Mouse (Mus musculus): ENCODE results near the gene Hist1h2ab. TPM values are rescaled to one million over a fixed set of nuclear protein-coding genes. Genes with fewer than 3 reads are reported as not detected.

Hist1h2ab gene
- polyA plus RNA-seq, 1 experiment = 40.3 TPM

DNA sequence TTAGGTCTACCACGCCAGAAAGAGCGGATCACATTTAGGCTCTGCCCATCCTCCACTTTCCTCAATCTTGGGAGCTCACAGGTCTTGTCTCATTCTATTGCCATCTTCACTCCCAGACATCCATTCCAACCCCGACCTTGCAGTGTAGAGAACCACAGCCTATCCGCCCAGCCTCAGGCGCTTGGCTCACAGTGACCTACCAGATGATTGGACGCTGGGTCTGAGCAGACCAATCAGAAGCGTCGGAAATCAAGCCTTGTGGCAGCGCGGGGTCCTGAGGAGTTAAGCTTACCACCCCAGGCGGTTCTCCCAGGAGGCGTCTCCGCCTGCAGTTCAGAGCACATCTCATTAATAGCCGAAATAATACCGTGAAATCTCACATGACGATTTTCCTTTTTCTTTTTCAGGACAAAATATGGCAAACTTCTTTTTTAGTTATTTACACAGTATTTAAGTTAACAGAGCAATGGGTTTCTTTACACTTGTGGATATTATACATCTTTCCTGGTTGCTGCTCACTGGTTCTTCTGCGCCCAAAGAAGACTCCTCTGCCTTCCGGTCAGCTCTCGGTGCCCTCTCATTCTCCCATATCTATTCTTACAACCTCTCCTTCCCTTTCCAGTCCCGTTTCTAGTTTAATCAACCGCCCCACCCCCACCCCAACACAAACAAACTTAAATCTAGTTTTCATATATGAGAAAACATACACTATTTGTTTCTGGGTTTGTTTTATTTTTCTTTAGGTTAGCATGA, 21.8 kb downstream of the Hist1h2ab start:
- Histone ChIP-seq H3K36me3 (ENCODE audit: control insufficient read depth, insufficient read depth, low read length) (no peaks in the 10 kb centered on the region), H3K27me3 (ENCODE audit: control insufficient read depth, insufficient read depth, low read length) (no peaks in the 10 kb centered on the region), H3K4me3 (ENCODE audit: extremely low read depth, insufficient read depth, insufficient read length) (no peak overlapping the region), H3K4me1 (ENCODE audit: control insufficient read depth, insufficient read depth, insufficient read length) (no peaks in the 10 kb centered on the region; the same call in 1 of the 2 replicates), H3K27ac (ENCODE audit: insufficient read depth, low read length) (no peak overlapping the region)
- WGBS = 63% methylated on average over 21 of the region's 21 CpGs
- no peak for DNase-seq (ENCODE audit: low read depth in 1 of 2, low spot score in 2 of 2)
- TF ChIP-seq POLR2A (IDR thresholded peaks at IDR 0.05; ENCODE audit: low read depth, low read length) (no peak), CTCF (IDR thresholded peaks at IDR 0.05; ENCODE audit: extremely low read depth, insufficient read depth, insufficient read length, insufficient replicate concordance) (no peak)

DNA sequence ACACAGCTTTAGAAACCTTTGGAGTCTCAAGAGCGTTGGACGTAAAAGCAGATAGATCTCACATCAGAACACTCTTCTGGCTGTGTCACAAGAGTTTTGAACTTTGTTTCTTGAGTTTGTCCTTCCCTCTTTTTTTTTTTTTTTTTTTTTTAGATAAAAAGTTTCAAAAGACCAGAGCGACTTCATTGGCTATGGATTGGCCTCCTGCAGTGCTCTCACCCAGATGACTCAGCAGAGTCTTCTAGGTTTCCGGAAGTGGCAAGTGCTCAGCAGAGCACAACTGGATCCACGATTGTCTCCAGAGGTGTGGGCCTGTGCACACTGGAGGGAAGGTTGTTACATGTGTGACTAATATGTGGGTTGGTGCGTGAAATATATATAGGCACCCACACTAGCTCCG, 27.4 kb downstream of the Hist1h2ab start:
- 76% methylated on average over 7 of the region's 7 CpGs for WGBS
- TF ChIP-seq CTCF (IDR thresholded peaks at IDR 0.05; ENCODE audit: extremely low read depth, insufficient read depth, insufficient read length, insufficient replicate concordance) (no peak), POLR2A (IDR thresholded peaks at IDR 0.05; ENCODE audit: low read depth, low read length) (no peak)

DNA sequence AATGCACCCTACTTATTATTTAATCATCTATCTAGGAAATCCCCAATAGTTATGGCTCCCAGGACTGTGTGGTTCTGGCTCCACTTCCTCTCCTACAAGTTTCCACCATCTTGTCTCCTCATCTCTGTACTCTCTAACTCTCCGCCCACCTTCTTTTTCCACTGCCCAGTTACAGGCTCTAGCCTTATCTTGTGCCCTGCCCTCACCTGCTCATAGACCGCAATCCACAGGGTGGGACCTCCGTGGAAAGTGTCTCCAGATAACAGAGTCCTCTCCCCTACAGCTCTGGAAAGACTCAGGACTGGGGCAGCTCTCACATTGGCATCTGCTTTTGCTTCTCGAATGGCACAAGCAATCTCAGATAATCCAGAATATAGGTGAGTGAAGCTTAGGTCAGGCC, 28.1 kb downstream of the Hist1h2ab start:
- TF ChIP-seq CTCF (IDR thresholded peaks at IDR 0.05; ENCODE audit: extremely low read depth, insufficient read depth, insufficient read length, insufficient replicate concordance) (no peak), POLR2A (IDR thresholded peaks at IDR 0.05; ENCODE audit: low read depth, low read length) (no peak)
- Histone ChIP-seq H3K4me1 (ENCODE audit: control insufficient read depth, insufficient read depth, insufficient read length) (no peaks in the 10 kb centered on the region), H3K4me3 (ENCODE audit: extremely low read depth, insufficient read depth, insufficient read length) (no peak overlapping the region), H3K36me3 (ENCODE audit: control insufficient read depth, insufficient read depth, low read length) (no peaks in the 10 kb centered on the region), H3K27ac (ENCODE audit: insufficient read depth, low read length) (no peak overlapping the region), H3K27me3 (ENCODE audit: control insufficient read depth, insufficient read depth, low read length) (no peaks in the 10 kb centered on the region)
- 77% methylated on average over 4 of the region's 4 CpGs for WGBS
- DNase-seq (ENCODE audit: low read depth in 1 of 2, low spot score in 2 of 2) = no peak

More for the DNA sequence above, 27.4 kb downstream of the Hist1h2ab start:
- Histone ChIP-seq H3K4me1 (ENCODE audit: control insufficient read depth, insufficient read depth, insufficient read length) (no peaks in the 10 kb centered on the region), H3K4me3 (ENCODE audit: extremely low read depth, insufficient read depth, insufficient read length) (no peak overlapping the region), H3K27ac (ENCODE audit: insufficient read depth, low read length) (no peak overlapping the region), H3K27me3 (ENCODE audit: control insufficient read depth, insufficient read depth, low read length) (no peaks in the 10 kb centered on the region), H3K36me3 (ENCODE audit: control insufficient read depth, insufficient read depth, low read length) (no peaks in the 10 kb centered on the region)
- no peak for DNase-seq (ENCODE audit: low read depth in 1 of 2, low spot score in 2 of 2)

DNA sequence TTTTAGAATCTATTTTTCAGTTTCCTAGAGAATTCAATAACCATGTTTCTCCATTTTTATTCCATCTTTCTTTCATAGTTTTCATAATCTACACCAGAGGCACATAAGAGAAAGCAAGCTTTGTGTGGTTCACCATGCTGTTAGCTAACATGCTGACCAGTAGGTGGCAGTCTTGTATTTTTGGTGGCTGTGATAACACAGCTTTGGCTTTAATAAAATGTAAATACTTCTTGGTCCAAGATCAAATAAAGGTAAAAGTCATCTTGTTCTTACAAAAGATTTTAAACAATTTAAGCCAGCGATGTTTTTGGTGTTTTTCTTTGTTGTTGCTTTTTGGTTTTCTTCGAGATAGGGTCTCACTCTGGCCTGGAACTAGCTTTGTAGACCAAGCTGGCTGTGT, 41.6 kb downstream of the Hist1h2ab start:
- peak; percentile 43 to 50 for DNase-seq (ENCODE audit: low read depth in 1 of 2, low spot score in 2 of 2)
- 42% methylated on average over 2 of the region's 2 CpGs for WGBS
- Histone ChIP-seq H3K36me3 (ENCODE audit: control insufficient read depth, insufficient read depth, low read length) (no peaks in the 10 kb centered on the region), H3K4me1 (ENCODE audit: control insufficient read depth, insufficient read depth, insufficient read length) (no peaks in the 10 kb centered on the region), H3K4me3 (ENCODE audit: extremely low read depth, insufficient read depth, insufficient read length) (no peak overlapping the region), H3K27ac (ENCODE audit: insufficient read depth, low read length) (no peak overlapping the region), H3K27me3 (ENCODE audit: control insufficient read depth, insufficient read depth, low read length) (no peaks in the 10 kb centered on the region)
- TF ChIP-seq POLR2A (IDR thresholded peaks at IDR 0.05; ENCODE audit: low read depth, low read length) (no peak), CTCF (IDR thresholded peaks at IDR 0.05; ENCODE audit: extremely low read depth, insufficient read depth, insufficient read length, insufficient replicate concordance) (peak; percentile 27; the same call in 1 of the 2 replicates)

DNA sequence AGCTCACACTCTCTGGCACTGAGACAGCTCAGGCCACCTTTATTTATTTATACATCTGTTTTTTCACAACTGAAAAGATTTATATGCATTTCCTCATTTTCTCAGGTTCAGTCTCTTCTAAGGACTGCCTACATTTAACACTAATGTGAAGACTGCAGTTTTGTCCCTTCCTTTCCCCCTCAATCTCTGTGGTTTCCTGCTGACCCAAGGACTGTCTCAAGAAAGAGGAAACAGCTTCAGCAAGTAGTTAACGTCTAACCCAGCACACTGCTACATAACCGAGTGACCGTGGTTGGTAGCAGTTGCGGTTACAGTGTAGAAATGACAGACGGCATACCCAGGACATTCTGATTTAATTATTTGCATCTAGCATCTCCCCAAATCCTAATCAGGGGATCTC, 48.5 kb downstream of the Hist1h2ab start:
- no peak for TF ChIP-seq POLR2A (IDR thresholded peaks at IDR 0.05; ENCODE audit: low read depth, low read length)
- TF ChIP-seq CTCF (IDR thresholded peaks at IDR 0.05; ENCODE audit: extremely low read depth, insufficient read depth, insufficient read length, insufficient replicate concordance) = no peak
- peak in 1 of 2 experiments; percentile 8 for DNase-seq (ENCODE audit: low read depth in 1 of 2, low spot score in 2 of 2)
- Histone ChIP-seq H3K27ac (ENCODE audit: insufficient read depth, low read length) (no peak overlapping the region), H3K4me3 (ENCODE audit: extremely low read depth, insufficient read depth, insufficient read length) (no peak overlapping the region), H3K36me3 (ENCODE audit: control insufficient read depth, insufficient read depth, low read length) (no peaks in the 10 kb centered on the region), H3K4me1 (ENCODE audit: control insufficient read depth, insufficient read depth, insufficient read length) (peaks cover 6% of the 10 kb centered on the region), H3K27me3 (ENCODE audit: control insufficient read depth, insufficient read depth, low read length) (no peaks in the 10 kb centered on the region)
- 13% methylated on average over 5 of the region's 5 CpGs for WGBS

Other genes starting within 250 kb of the Hist1h2ab start
- 26.5 and 53.6 TPM in 2 replicates for gene Hist1h4h, start 220.1 kb upstream of the Hist1h2ab start, polyA plus RNA-seq (2012; rRNA removed)
- 733 and 772 TPM in 2 replicates for gene Hist1h2af, start 217.2 kb upstream of the Hist1h2ab start, polyA plus RNA-seq (2012; rRNA removed)
- gene Hist1h3g, start 215.7 kb upstream of the Hist1h2ab start, polyA plus RNA-seq (2012; rRNA removed) = 34.4 and 52.1 TPM in 2 replicates
- gene Hist1h2bh, start 207.7 kb upstream of the Hist1h2ab start, polyA plus RNA-seq (2012; rRNA removed) = 4.9 and 8.4 TPM in 2 replicates
- gene Hist1h3f, start 207.1 kb upstream of the Hist1h2ab start, polyA plus RNA-seq (2012; rRNA removed) = 10.2 and 16.1 TPM in 2 replicates
- 24.8 and 33.8 TPM in 2 replicates for gene Hist1h4f, start 199.5 kb upstream of the Hist1h2ab start, polyA plus RNA-seq (2012; rRNA removed)
- 0.30 and 0.39 TPM in 2 replicates for gene Hist1h1d, start 197.9 kb upstream of the Hist1h2ab start, polyA plus RNA-seq (2012; rRNA removed)
- 36.8 and 50.5 TPM in 2 replicates for gene Hist1h3e, start 188.8 kb upstream of the Hist1h2ab start, polyA plus RNA-seq (2012; rRNA removed)
- gene Hist1h2ae, start 179.9 kb upstream of the Hist1h2ab start, polyA plus RNA-seq (2012; rRNA removed) = 15.5 and 23.4 TPM in 2 replicates
- 57.5 and 66.9 TPM in 2 replicates for gene Hist1h2bg, start 179.7 kb upstream of the Hist1h2ab start, polyA plus RNA-seq (2012; rRNA removed)
- 26.2 and 28.3 TPM in 2 replicates for gene Hist1h2bf, start 176.9 kb upstream of the Hist1h2ab start, polyA plus RNA-seq (2012; rRNA removed)
- gene Hist1h2ad, start 176.7 kb upstream of the Hist1h2ab start, polyA plus RNA-seq (2012; rRNA removed) = 12.2 and 23.2 TPM in 2 replicates
- gene Hist1h3d, start 175.4 kb upstream of the Hist1h2ab start, polyA plus RNA-seq (2012; rRNA removed) = 20.9 and 27.9 TPM in 2 replicates
- gene Hist1h4d, start 169.5 kb upstream of the Hist1h2ab start, polyA plus RNA-seq (2012; rRNA removed) = 19.1 and 20.9 TPM in 2 replicates
- gene Hist1h2be, start 130.0 kb upstream of the Hist1h2ab start, polyA plus RNA-seq (2012; rRNA removed) = 2.8 and 3.8 TPM in 2 replicates
- gene Hist1h1e, start 128.6 kb upstream of the Hist1h2ab start, polyA plus RNA-seq (2012; rRNA removed) = 2.9 and 3.7 TPM in 2 replicates
- gene Hist1h2ac, start 67.2 kb upstream of the Hist1h2ab start, polyA plus RNA-seq (2012; rRNA removed) = 1.2 and 2.0 TPM in 2 replicates
- 41.8 and 44.4 TPM in 2 replicates for gene Hist1h2bc, start 66.9 kb upstream of the Hist1h2ab start, polyA plus RNA-seq (2012; rRNA removed)
- not detected in 2 replicates for gene Hist1h1t, start 55.3 kb upstream of the Hist1h2ab start, polyA plus RNA-seq (2012; rRNA removed)
- gene Hist1h4c, start 52.7 kb upstream of the Hist1h2ab start, polyA plus RNA-seq (2012; rRNA removed) = 20.0 and 33.6 TPM in 2 replicates
- 20.7 and 26.1 TPM in 2 replicates for gene Hfe, start 40.3 kb upstream of the Hist1h2ab start, polyA plus RNA-seq (2012; rRNA removed)
- gene Hist1h1c, start 12.3 kb upstream of the Hist1h2ab start, polyA plus RNA-seq (2012; rRNA removed) = 20.9 and 25.5 TPM in 2 replicates
- gene Hist1h3c, start 5.5 kb upstream of the Hist1h2ab start, polyA plus RNA-seq (2012; rRNA removed) = 35.9 and 50.3 TPM in 2 replicates
- 23.7 and 32.9 TPM in 2 replicates for gene Hist1h2bb, start 4.4 kb upstream of the Hist1h2ab start, polyA plus RNA-seq (2012; rRNA removed)
- 54.9 and 68.9 TPM in 2 replicates for gene Hist1h3b, start 1.1 kb downstream of the Hist1h2ab start, polyA plus RNA-seq (2012; rRNA removed)
- 19.0 and 27.4 TPM in 2 replicates for gene Hist1h4b, start 5.9 kb downstream of the Hist1h2ab start, polyA plus RNA-seq (2012; rRNA removed)
- 16.1 and 29.5 TPM in 2 replicates for gene Hist1h4a, start 10.1 kb downstream of the Hist1h2ab start, polyA plus RNA-seq (2012; rRNA removed)
- 38.4 and 54.1 TPM in 2 replicates for gene Hist1h3a, start 11.3 kb downstream of the Hist1h2ab start, polyA plus RNA-seq (2012; rRNA removed)
- 1.3 and 1.5 TPM in 2 replicates for gene Hist1h1a, start 12.5 kb downstream of the Hist1h2ab start, polyA plus RNA-seq (2012; rRNA removed)
- gene Trim38, start 18.8 kb downstream of the Hist1h2ab start, polyA plus RNA-seq (2012; rRNA removed) = not detected in 2 replicates
- not detected in 2 replicates for gene Slc17a2, start 55.9 kb downstream of the Hist1h2ab start, polyA plus RNA-seq (2012; rRNA removed)
- 0.06 TPM in 1 of 2 replicates, not detected in the other for gene Slc17a3, start 88.3 kb downstream of the Hist1h2ab start, polyA plus RNA-seq (2012; rRNA removed)
- 0.11 TPM in 1 of 2 replicates, not detected in the other for gene Slc17a1, start 116.6 kb downstream of the Hist1h2ab start, polyA plus RNA-seq (2012; rRNA removed)
- gene Slc17a4, start 163.9 kb downstream of the Hist1h2ab start, polyA plus RNA-seq (2012; rRNA removed) = 0.07 and 0.13 TPM in 2 replicates
- not detected in 2 replicates for gene Hist1h2ba, start 183.0 kb downstream of the Hist1h2ab start, polyA plus RNA-seq (2012; rRNA removed)
- not detected in 2 replicates for gene Hist1h2aa, start 183.3 kb downstream of the Hist1h2ab start, polyA plus RNA-seq (2012; rRNA removed)
- gene Scgn, start 240.1 kb downstream of the Hist1h2ab start, polyA plus RNA-seq (2012; rRNA removed) = not detected in 2 replicates